In genomic region chr4:118645234-118645633, GRCm38 (mm10) we compare ENCODE assay signal across 8 mouse cellular contexts. TPM values are rescaled to one million over a fixed set of nuclear protein-coding genes. Genes with fewer than 3 reads are reported as not detected.
A peak's percentile ranks its signal among the peaks of the same experiment; 100 is the strongest.
DNase-seq lines count a peak whose midpoint lies in the region; ATAC-seq lines count a peak whose summit lies in the region.
"Had no signal": no experiment of that assay in that cellular context is flagged by ENCODE, and none has a peak within 500 bp of the region (broad histone marks: within the 10 kb centered on the region; RNA-seq: fewer than 3 reads in every experiment).

No protein-coding gene starts in this region.

- no peaks in the 10 kb centered on the region for H3K27me3 ChIP-seq in midbrain, embryonic 11.5 days (ENCODE audit: control insufficient read depth, insufficient read depth, low read length)
- no peaks in the 10 kb centered on the region for H3K27me3 ChIP-seq in midbrain, embryonic 15.5 days (replicated peaks)
- no peaks in the 10 kb centered on the region for H3K27me3 ChIP-seq in limb, embryonic 11.5 days (ENCODE audit: control insufficient read depth, insufficient read depth, low read length)

- no peak overlapping the region for H3K9ac ChIP-seq in midbrain, embryonic 11.5 days (ENCODE audit: low read length)
- no peak overlapping the region for H3K9ac ChIP-seq in midbrain, embryonic 15.5 days
- H3K9ac ChIP-seq in limb, embryonic 11.5 days (ENCODE audit: low read length) = no peak overlapping the region

- 12% methylated on average over 2 of the region's 2 CpGs for WGBS in midbrain, embryonic 11.5 days
- WGBS in midbrain, embryonic 15.5 days = 7% methylated on average over 2 of the region's 2 CpGs
- WGBS in limb, embryonic 11.5 days = 20% methylated on average over 2 of the region's 2 CpGs

- DNase-seq in midbrain, embryonic 11.5 days (ENCODE audit: low spot score, missing footprints) = peak; percentile 93
- peak; percentile 35 for DNase-seq in T-cell, adult 2 months (ENCODE audit: low spot score)
- DNase-seq in cerebellum, postnatal 10 days = peak; percentile 79 to 86
- DNase-seq in heart, postnatal 14 days = peak; percentile 40 to 72
- peak; percentile 86 for DNase-seq in limb, embryonic 11.5 days (ENCODE audit: low spot score)
- DNase-seq in right cerebral cortex, postnatal 25 days = peak; percentile 34

- no peak for ATAC-seq in midbrain, embryonic 11.5 days (ENCODE audit: low FRiP score)
- no peak for ATAC-seq in midbrain, embryonic 15.5 days (replicated peaks)
- no peak for ATAC-seq in limb, embryonic 11.5 days (ENCODE audit: insufficient number of reproducible peaks, low FRiP score, low TSS enrichment, low read depth)

- intact Hi-C loops in heart, postnatal 14 days (cut with DNase I) = loop anchor here (2.0 kb wide), 1 partner anchor 344 kb away; no protein-coding TSS in a partner anchor

- H3K4me2 ChIP-seq in midbrain, embryonic 11.5 days = no peak overlapping the region
- no peak overlapping the region for H3K4me2 ChIP-seq in midbrain, embryonic 15.5 days
- H3K4me2 ChIP-seq in limb, embryonic 11.5 days (ENCODE audit: low read depth, severe bottlenecking) = no peak overlapping the region

- H3K9me3 ChIP-seq in midbrain, embryonic 11.5 days (ENCODE audit: control insufficient read depth, low read length) = no peaks in the 10 kb centered on the region
- no peaks in the 10 kb centered on the region for H3K9me3 ChIP-seq in midbrain, embryonic 15.5 days
- H3K9me3 ChIP-seq in limb, embryonic 11.5 days (ENCODE audit: control insufficient read depth, low read length) = no peaks in the 10 kb centered on the region

- no peaks in the 10 kb centered on the region for H3K4me1 ChIP-seq in midbrain, embryonic 11.5 days (ENCODE audit: control insufficient read depth, insufficient read depth, low read length)
- H3K4me1 ChIP-seq in midbrain, embryonic 15.5 days = no peaks in the 10 kb centered on the region
- H3K4me1 ChIP-seq in limb, embryonic 11.5 days (ENCODE audit: control insufficient read depth, insufficient read depth, low read length) = no peaks in the 10 kb centered on the region

- H3K27ac ChIP-seq in midbrain, embryonic 11.5 days (ENCODE audit: low read depth, low read length) = no peak overlapping the region
- no peak overlapping the region for H3K27ac ChIP-seq in midbrain, embryonic 15.5 days
- H3K27ac ChIP-seq in limb, embryonic 11.5 days (replicated peaks; ENCODE audit: low read depth, low read length) = no peak overlapping the region

- no peak overlapping the region for H3K4me3 ChIP-seq in midbrain, embryonic 11.5 days (ENCODE audit: low read depth, low read length)
- no peak overlapping the region for H3K4me3 ChIP-seq in midbrain, embryonic 15.5 days
- H3K4me3 ChIP-seq in limb, embryonic 11.5 days (ENCODE audit: low read depth, low read length) = no peak overlapping the region

- no peaks in the 10 kb centered on the region for H3K36me3 ChIP-seq in midbrain, embryonic 11.5 days (ENCODE audit: control insufficient read depth, insufficient read depth, low read length)
- no peaks in the 10 kb centered on the region for H3K36me3 ChIP-seq in midbrain, embryonic 15.5 days (replicated peaks)
- no peaks in the 10 kb centered on the region for H3K36me3 ChIP-seq in limb, embryonic 11.5 days (ENCODE audit: control insufficient read depth, insufficient read depth, low read length)

RNA-seq across cellular contexts. Expression of gene Olfr62, which starts 13.5 kb away (rescaled TPM):
- polyA plus RNA-seq in midbrain, embryonic 11.5 days (2014; fragmentation: Nextera tagmentation; extraction: Ambion mirVana) = not detected in 2 replicates
- polyA plus RNA-seq in midbrain, embryonic 15.5 days (2015; fragmentation: Nextera tagmentation; extraction: Ambion mirVana) = not detected in 2 replicates
- not detected for total RNA-seq in heart, postnatal 14 days (2021)
- polyA plus RNA-seq in limb, embryonic 11.5 days (2014; fragmentation: Nextera tagmentation; extraction: Ambion mirVana) = not detected in 2 replicates
- polyA plus RNA-seq: large intestine, adult 2 months had no signal

RNA-seq across cellular contexts. Expression of gene Ebna1bp2, which starts 24.6 kb away (rescaled TPM):
- 183 and 197 TPM in 2 replicates for polyA plus RNA-seq in midbrain, embryonic 11.5 days (2014; fragmentation: Nextera tagmentation; extraction: Ambion mirVana)
- 88.3 and 91.6 TPM in 2 replicates for polyA plus RNA-seq in midbrain, embryonic 15.5 days (2015; fragmentation: Nextera tagmentation; extraction: Ambion mirVana)
- total RNA-seq in heart, postnatal 14 days (2021) = 10 to 100 TPM; 31.4 to 35.2 TPM
- polyA plus RNA-seq in limb, embryonic 11.5 days (2014; fragmentation: Nextera tagmentation; extraction: Ambion mirVana) = 180 and 190 TPM in 2 replicates

RNA-seq across cellular contexts. Expression of gene Cfap57, which starts 24.7 kb away (rescaled TPM):
- polyA plus RNA-seq in midbrain, embryonic 11.5 days (2014; fragmentation: Nextera tagmentation; extraction: Ambion mirVana) = 1.0 and 1.2 TPM in 2 replicates
- polyA plus RNA-seq in midbrain, embryonic 15.5 days (2015; fragmentation: Nextera tagmentation; extraction: Ambion mirVana) = 2.1 and 2.3 TPM in 2 replicates
- under 1 TPM; 0.07 to 0.12 TPM for total RNA-seq in heart, postnatal 14 days (2021)
- polyA plus RNA-seq in limb, embryonic 11.5 days (2014; fragmentation: Nextera tagmentation; extraction: Ambion mirVana) = 0.40 and 0.45 TPM in 2 replicates

RNA-seq across cellular contexts. Expression of gene Olfr1342, which starts 47.3 kb away (rescaled TPM):
- polyA plus RNA-seq in midbrain, embryonic 11.5 days (2014; fragmentation: Nextera tagmentation; extraction: Ambion mirVana) = not detected in 2 replicates
- polyA plus RNA-seq in midbrain, embryonic 15.5 days (2015; fragmentation: Nextera tagmentation; extraction: Ambion mirVana) = not detected in 2 replicates
- not detected for total RNA-seq in heart, postnatal 14 days (2021)
- 0.08 and 0.26 TPM in 2 replicates for polyA plus RNA-seq in limb, embryonic 11.5 days (2014; fragmentation: Nextera tagmentation; extraction: Ambion mirVana)
- polyA plus RNA-seq: large intestine, adult 2 months had no signal

RNA-seq across cellular contexts. Expression of gene Olfr1341, which starts 58.1 kb away (rescaled TPM):
- not detected in 2 replicates for polyA plus RNA-seq in midbrain, embryonic 11.5 days (2014; fragmentation: Nextera tagmentation; extraction: Ambion mirVana)
- not detected in 2 replicates for polyA plus RNA-seq in midbrain, embryonic 15.5 days (2015; fragmentation: Nextera tagmentation; extraction: Ambion mirVana)
- total RNA-seq in heart, postnatal 14 days (2021) = not detected
- not detected in 2 replicates for polyA plus RNA-seq in limb, embryonic 11.5 days (2014; fragmentation: Nextera tagmentation; extraction: Ambion mirVana)
- polyA plus RNA-seq: large intestine, adult 2 months had no signal

Comparison
In these comparisons a context has a peak if more than half of its experiments do, and no peak if none do; other contexts are left out.
1. DNase-seq: peak in every context shown above with its lines; median percentile 93 in midbrain, embryonic 11.5 days; 86 in limb, embryonic 11.5 days; 82 in cerebellum, postnatal 10 days; 56 in heart, postnatal 14 days; 35 in T-cell, adult 2 months; 34 in right cerebral cortex, postnatal 25 days.